Mouse (Mus musculus) small intestine, adult 2 months (tissue): Measurements from ENCODE around the gene Xpo4.

ENCODE experiments used
- CTCF ChIP-seq: fragments of 200-500 bp; IDR thresholded peaks from 2 replicates; pipeline ENCODE4 v1.5.1; 2012; ENCODE audit warnings: low read depth, mild to moderate bottlenecking, control low read depth, inconsistent platforms, low read length, moderate library complexity, mixed read lengths; ENCODE audit not compliant: insufficient replicate concordance, insufficient read length; ENCODE audit errors: extremely low read depth
- POLR2A ChIP-seq: fragments of 200-500 bp; IDR thresholded peaks from 2 replicates; pipeline ENCODE4 v1.6.1; 2012; ENCODE audit warnings: low read depth, mild to moderate bottlenecking, control low read depth, inconsistent platforms, low read length, moderate library complexity

- TF ChIP-seq CTCF (no peak), POLR2A (no peak)
Observed at GRCm38 (mm10) chr14:57537261-57538015, 127.8 kb downstream of the Xpo4 start.
